Mouse (Mus musculus): ENCODE data around the gene Oma1. TPM values are rescaled to one million over a fixed set of nuclear protein-coding genes. Genes with fewer than 3 reads are reported as not detected.

The Oma1 gene
- 32.2 and 37.0 TPM in 2 replicates for polyA plus RNA-seq (2012; rRNA removed)

- DNase-seq, result peak; percentile 98
- no peaks in the 10 kb centered on the region for H3K36me3 ChIP-seq (ENCODE audit: control insufficient read depth, insufficient read depth, low read length)
- H3K4me3 ChIP-seq (ENCODE audit: control insufficient read depth, insufficient read depth, low read length), result peak within 1 kb of the TSS; percentile 73
- no peaks in the 10 kb centered on the region for H3K4me1 ChIP-seq (replicated peaks; ENCODE audit: control insufficient read depth, insufficient read depth, low read length)
- H3K27me3 ChIP-seq (ENCODE audit: control insufficient read depth, insufficient read depth, low read length), result no peaks in the 10 kb centered on the region
- peak within 1 kb of the TSS; percentile 56 for H3K27ac ChIP-seq (ENCODE audit: control insufficient read depth, insufficient read depth, low read length)
- under 1% methylated on average over 61 of the region's 61 CpGs for WGBS
- TF ChIP-seq POLR2A (IDR thresholded peaks at IDR 0.05; ENCODE audit: control insufficient read depth, extremely low read depth, insufficient read depth, low read length, poor library complexity), result peak; percentile 77
- peak; percentile 62 for TF ChIP-seq CTCF (IDR thresholded peaks at IDR 0.05; ENCODE audit: borderline replicate concordance, control insufficient read depth, extremely low read depth, insufficient read depth, low read length, poor library complexity)
Observed at GRCm38 (mm10) chr4:103313587-103314525, at the start of gene Oma1. TSS of gene Oma1 (plus strand) at chr4:103313812.

DNA sequence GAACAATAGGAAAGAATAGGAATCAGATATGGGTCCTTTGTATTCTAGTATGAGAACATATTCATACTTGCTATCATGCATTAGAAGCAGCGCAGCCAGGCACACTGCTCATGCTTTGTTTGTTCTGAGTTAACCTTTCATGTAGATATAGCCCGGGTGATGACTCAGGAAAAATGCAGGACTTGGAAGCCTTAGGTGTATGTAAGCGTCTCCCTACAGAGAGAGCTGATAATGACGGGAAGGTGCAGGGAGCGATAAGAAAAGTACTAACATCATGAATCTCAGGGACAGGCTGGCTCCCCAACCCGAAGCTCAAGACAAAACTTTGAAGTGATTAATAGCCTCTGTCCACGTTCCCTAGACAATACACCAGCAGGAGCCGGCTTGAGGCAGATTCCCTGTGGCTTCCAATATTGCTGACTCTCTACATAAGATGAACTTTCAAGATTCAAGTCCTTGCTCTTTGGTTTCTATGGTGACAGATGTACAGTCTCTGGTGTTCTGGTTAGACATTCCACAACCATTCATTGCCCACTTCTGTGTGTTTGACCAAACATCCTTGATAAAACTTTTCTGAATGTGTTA lies 49.7 kb upstream of the Oma1 start:
- no peaks in the 10 kb centered on the region for H3K4me1 ChIP-seq (replicated peaks; ENCODE audit: control insufficient read depth, insufficient read depth, low read length)
- no peaks in the 10 kb centered on the region for H3K36me3 ChIP-seq (ENCODE audit: control insufficient read depth, insufficient read depth, low read length)
- no peak overlapping the region for H3K27ac ChIP-seq (ENCODE audit: control insufficient read depth, insufficient read depth, low read length)
- H3K4me3 ChIP-seq (ENCODE audit: control insufficient read depth, insufficient read depth, low read length), result no peak overlapping the region
- H3K27me3 ChIP-seq (ENCODE audit: control insufficient read depth, insufficient read depth, low read length), result no peaks in the 10 kb centered on the region
- 72% methylated on average over 8 of the region's 8 CpGs for WGBS
- no peak for DNase-seq
- no peak for TF ChIP-seq CTCF (IDR thresholded peaks at IDR 0.05; ENCODE audit: borderline replicate concordance, control insufficient read depth, extremely low read depth, insufficient read depth, low read length, poor library complexity)
- no peak for TF ChIP-seq POLR2A (IDR thresholded peaks at IDR 0.05; ENCODE audit: control insufficient read depth, extremely low read depth, insufficient read depth, low read length, poor library complexity)

DNA sequence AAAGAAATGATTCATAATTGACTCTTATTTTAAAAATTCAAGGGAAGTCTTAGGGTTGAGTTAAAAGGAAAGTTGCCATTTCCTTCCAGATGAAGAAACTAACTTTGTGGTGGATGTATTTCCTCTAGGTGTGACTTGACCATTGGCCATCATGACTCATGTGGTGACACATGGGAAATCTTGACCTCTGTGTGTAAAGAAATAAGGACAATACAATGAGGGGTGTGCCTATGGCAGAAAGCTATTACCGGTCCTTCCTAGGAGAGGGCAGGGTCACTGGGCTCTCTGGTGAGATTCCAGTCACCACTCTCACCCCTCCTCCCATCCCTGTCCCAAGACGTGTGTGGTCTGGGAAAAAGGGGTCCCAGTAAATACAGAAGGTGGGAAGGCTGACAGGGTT lies 48.4 kb upstream of the Oma1 start:
- TF ChIP-seq CTCF (IDR thresholded peaks at IDR 0.05; ENCODE audit: borderline replicate concordance, control insufficient read depth, extremely low read depth, insufficient read depth, low read length, poor library complexity), result no peak
- no peak for TF ChIP-seq POLR2A (IDR thresholded peaks at IDR 0.05; ENCODE audit: control insufficient read depth, extremely low read depth, insufficient read depth, low read length, poor library complexity)
- WGBS, result 64% methylated on average over 2 of the region's 2 CpGs

GRCm38 (mm10) chr4:103269336-103269735 lies 44.3 kb upstream of the Oma1 start:
- DNase-seq, result peak; percentile 11
- WGBS, result 93% methylated on average over 4 of the region's 4 CpGs
- no peaks in the 10 kb centered on the region for H3K36me3 ChIP-seq (ENCODE audit: control insufficient read depth, insufficient read depth, low read length)
- no peaks in the 10 kb centered on the region for H3K27me3 ChIP-seq (ENCODE audit: control insufficient read depth, insufficient read depth, low read length)
- TF ChIP-seq CTCF (IDR thresholded peaks at IDR 0.05; ENCODE audit: borderline replicate concordance, control insufficient read depth, extremely low read depth, insufficient read depth, low read length, poor library complexity) (no peak), POLR2A (IDR thresholded peaks at IDR 0.05; ENCODE audit: control insufficient read depth, extremely low read depth, insufficient read depth, low read length, poor library complexity) (no peak)
- no peaks in the 10 kb centered on the region for H3K4me1 ChIP-seq (replicated peaks; ENCODE audit: control insufficient read depth, insufficient read depth, low read length)
- no peak overlapping the region for H3K27ac ChIP-seq (ENCODE audit: control insufficient read depth, insufficient read depth, low read length)
- no peak overlapping the region for H3K4me3 ChIP-seq (ENCODE audit: control insufficient read depth, insufficient read depth, low read length)

More for the DNA sequence above, 48.4 kb upstream of the Oma1 start:
- Histone ChIP-seq H3K27me3 (ENCODE audit: control insufficient read depth, insufficient read depth, low read length) (no peaks in the 10 kb centered on the region), H3K4me3 (ENCODE audit: control insufficient read depth, insufficient read depth, low read length) (no peak overlapping the region), H3K4me1 (replicated peaks; ENCODE audit: control insufficient read depth, insufficient read depth, low read length) (no peaks in the 10 kb centered on the region), H3K36me3 (ENCODE audit: control insufficient read depth, insufficient read depth, low read length) (no peaks in the 10 kb centered on the region), H3K27ac (ENCODE audit: control insufficient read depth, insufficient read depth, low read length) (no peak overlapping the region)
- DNase-seq, result no peak

- no peak for TF ChIP-seq CTCF (IDR thresholded peaks at IDR 0.05; ENCODE audit: borderline replicate concordance, control insufficient read depth, extremely low read depth, insufficient read depth, low read length, poor library complexity)
- no peak for TF ChIP-seq POLR2A (IDR thresholded peaks at IDR 0.05; ENCODE audit: control insufficient read depth, extremely low read depth, insufficient read depth, low read length, poor library complexity)
- Histone ChIP-seq H3K4me3 (ENCODE audit: control insufficient read depth, insufficient read depth, low read length) (no peak overlapping the region), H3K36me3 (ENCODE audit: control insufficient read depth, insufficient read depth, low read length) (no peaks in the 10 kb centered on the region), H3K27ac (ENCODE audit: control insufficient read depth, insufficient read depth, low read length) (no peak overlapping the region), H3K4me1 (replicated peaks; ENCODE audit: control insufficient read depth, insufficient read depth, low read length) (no peaks in the 10 kb centered on the region), H3K27me3 (ENCODE audit: control insufficient read depth, insufficient read depth, low read length) (no peaks in the 10 kb centered on the region)
- no peak for DNase-seq
- WGBS, result 86% methylated on average over 8 of the region's 8 CpGs
Observed at GRCm38 (mm10) chr4:103273021-103273420, 40.6 kb upstream of the Oma1 start.

- no peak for DNase-seq
- 92% methylated on average over 7 of the region's 7 CpGs for WGBS
- Histone ChIP-seq H3K27me3 (ENCODE audit: control insufficient read depth, insufficient read depth, low read length) (no peaks in the 10 kb centered on the region), H3K4me3 (ENCODE audit: control insufficient read depth, insufficient read depth, low read length) (no peak overlapping the region), H3K4me1 (replicated peaks; ENCODE audit: control insufficient read depth, insufficient read depth, low read length) (no peaks in the 10 kb centered on the region), H3K36me3 (ENCODE audit: control insufficient read depth, insufficient read depth, low read length) (no peaks in the 10 kb centered on the region), H3K27ac (ENCODE audit: control insufficient read depth, insufficient read depth, low read length) (no peak overlapping the region)
- no peak for TF ChIP-seq POLR2A (IDR thresholded peaks at IDR 0.05; ENCODE audit: control insufficient read depth, extremely low read depth, insufficient read depth, low read length, poor library complexity)
- no peak for TF ChIP-seq CTCF (IDR thresholded peaks at IDR 0.05; ENCODE audit: borderline replicate concordance, control insufficient read depth, extremely low read depth, insufficient read depth, low read length, poor library complexity)
Observed at GRCm38 (mm10) chr4:103288342-103288741, 25.3 kb upstream of the Oma1 start.
